Mouse (Mus musculus): ENCODE measurements at regions not wholly inside any gene's neighbourhood (a gene's known extent, or its start where the extent isn't known, plus 50 kb on each side); places are given as distances from the start of the nearest gene placed in this dataset.

DNA sequence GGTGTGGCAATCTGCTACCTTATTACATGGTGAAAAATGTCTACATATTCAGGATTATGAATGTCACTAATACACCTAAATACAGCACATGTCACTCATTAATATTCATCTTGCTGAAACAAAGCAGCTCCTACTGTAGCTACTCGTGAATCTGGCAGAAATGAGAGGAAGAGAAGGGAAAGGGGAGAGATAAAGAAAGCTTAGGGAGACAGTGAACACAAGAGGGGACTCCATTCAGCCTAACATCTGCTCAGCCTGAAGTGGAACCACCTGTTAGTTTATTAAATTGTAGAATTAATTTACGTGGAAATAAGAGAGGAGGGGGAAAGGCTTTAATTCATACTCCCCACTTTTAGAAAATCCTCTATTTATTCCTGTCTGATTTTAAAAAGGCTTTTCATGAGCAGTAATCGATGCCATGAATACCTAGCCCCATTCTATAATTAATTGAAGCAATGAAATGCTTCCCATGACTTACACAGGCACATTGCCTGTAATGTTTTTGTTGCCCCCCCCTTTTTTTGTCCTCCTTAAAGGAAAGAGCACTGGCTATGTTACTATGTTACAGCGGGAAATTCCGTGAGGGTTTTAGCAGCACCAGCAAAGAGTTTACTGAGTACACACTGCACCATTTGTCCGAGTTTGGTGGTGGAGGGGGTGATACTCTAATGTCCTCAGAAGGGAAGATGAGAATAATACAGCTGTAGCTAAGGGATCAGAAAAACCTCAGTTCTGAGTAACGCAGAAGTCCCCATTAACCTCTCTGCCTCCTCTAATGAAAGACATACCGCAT lies 319.2 kb upstream of the Rsrc1 start:
- Histone ChIP-seq H3K4me2 (replicated peaks; ENCODE audit: low read depth, low read length) (no peak overlapping the region), H3K9me3 (ENCODE audit: low read length) (no peaks in the 10 kb centered on the region), H3K9ac (replicated peaks; ENCODE audit: low read length) (no peak overlapping the region), H3K36me3 (ENCODE audit: insufficient read depth, low read length) (no peaks in the 10 kb centered on the region), H3K27ac (ENCODE audit: low read length) (no peak overlapping the region), H3K27me3 (ENCODE audit: insufficient read depth, low read length) (no peaks in the 10 kb centered on the region), H3K4me1 (ENCODE audit: insufficient read depth, low read length) (no peaks in the 10 kb centered on the region), H3K4me3 (ENCODE audit: low read length) (no peak overlapping the region)
- 68% methylated on average over 8 of the region's 8 CpGs for WGBS
- ATAC-seq (ENCODE audit: low FRiP score, low TSS enrichment), result no peak

DNA sequence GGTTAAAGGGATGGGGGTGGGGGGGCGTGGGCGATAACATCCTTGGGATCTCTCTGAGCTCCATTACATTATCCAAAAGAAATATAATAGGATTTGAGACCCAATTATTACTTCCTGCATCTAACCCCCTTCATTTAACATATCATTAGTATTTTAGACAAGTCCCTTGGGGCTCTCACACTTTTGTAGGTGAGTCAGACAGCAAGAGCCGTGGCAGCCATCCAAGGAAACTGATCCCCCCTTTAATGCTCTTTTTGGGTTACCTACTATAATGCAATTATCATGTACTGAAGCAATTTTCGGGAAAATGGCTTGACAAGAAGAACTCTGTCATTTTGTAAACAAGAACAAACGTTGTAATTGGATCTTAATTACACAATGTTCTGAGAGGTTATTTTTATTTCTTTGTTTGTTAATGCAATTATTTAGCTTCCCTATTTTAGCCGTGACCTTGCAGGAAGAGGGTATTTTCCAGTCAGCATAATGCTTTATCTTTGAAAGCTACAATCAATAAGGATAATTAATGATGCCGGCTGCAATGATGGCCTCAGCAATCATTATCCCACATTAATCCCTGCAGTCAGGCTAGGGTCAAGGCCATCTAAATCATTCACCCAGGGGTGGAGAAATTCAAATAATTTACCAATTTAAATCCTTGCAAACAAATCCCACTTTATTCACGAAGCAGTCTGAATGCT lies 297.5 kb upstream of the Rsrc1 start:
- Histone ChIP-seq H3K4me2 (replicated peaks; ENCODE audit: low read depth, low read length) (no peak overlapping the region), H3K36me3 (ENCODE audit: insufficient read depth, low read length) (no peaks in the 10 kb centered on the region), H3K4me3 (ENCODE audit: low read length) (no peak overlapping the region), H3K9me3 (ENCODE audit: low read length) (no peaks in the 10 kb centered on the region), H3K4me1 (ENCODE audit: insufficient read depth, low read length) (no peaks in the 10 kb centered on the region), H3K27me3 (ENCODE audit: insufficient read depth, low read length) (no peaks in the 10 kb centered on the region), H3K9ac (replicated peaks; ENCODE audit: low read length) (no peak overlapping the region), H3K27ac (ENCODE audit: low read length) (no peak overlapping the region)
- no peak for ATAC-seq (ENCODE audit: low FRiP score, low TSS enrichment)
- WGBS, result 50% methylated on average over 8 of the region's 8 CpGs

DNA sequence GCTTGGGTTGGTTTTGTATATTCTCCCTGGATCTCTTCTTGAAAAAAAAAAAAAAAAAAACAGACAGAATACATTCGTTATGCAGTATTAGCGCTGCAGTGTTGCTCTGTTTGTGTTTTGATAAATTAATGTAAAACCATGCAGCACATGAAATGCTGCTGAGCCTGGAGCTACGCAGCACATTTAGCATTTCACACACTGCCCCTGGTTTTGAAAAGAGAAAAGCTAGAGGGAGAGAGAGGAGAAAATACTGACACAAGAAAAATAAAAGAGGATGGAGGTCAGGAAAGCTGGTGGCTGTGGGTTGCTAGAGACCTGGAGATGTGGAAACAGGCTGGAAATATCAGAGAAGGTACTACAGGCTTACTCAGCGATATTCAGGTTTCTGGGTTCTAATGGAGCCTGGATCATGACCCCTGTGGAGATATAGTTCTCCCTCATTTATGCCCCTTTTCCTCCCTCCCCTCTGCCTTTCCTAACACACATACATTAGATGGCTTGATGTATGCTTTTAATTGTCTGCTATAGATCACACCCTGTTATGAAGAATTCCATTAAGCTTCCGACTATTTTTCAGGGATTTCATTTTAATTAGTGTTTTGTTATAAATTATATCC lies 296.8 kb upstream of the Rsrc1 start:
- Histone ChIP-seq H3K9ac (replicated peaks; ENCODE audit: low read length) (no peak overlapping the region), H3K4me3 (ENCODE audit: low read length) (no peak overlapping the region), H3K4me1 (ENCODE audit: insufficient read depth, low read length) (no peaks in the 10 kb centered on the region), H3K27me3 (ENCODE audit: insufficient read depth, low read length) (no peaks in the 10 kb centered on the region), H3K9me3 (ENCODE audit: low read length) (no peaks in the 10 kb centered on the region), H3K4me2 (replicated peaks; ENCODE audit: low read depth, low read length) (no peak overlapping the region), H3K27ac (ENCODE audit: low read length) (no peak overlapping the region), H3K36me3 (ENCODE audit: insufficient read depth, low read length) (no peaks in the 10 kb centered on the region)
- ATAC-seq (ENCODE audit: low FRiP score, low TSS enrichment), result no peak
- WGBS, result 70% methylated on average over 5 of the region's 5 CpGs

DNA sequence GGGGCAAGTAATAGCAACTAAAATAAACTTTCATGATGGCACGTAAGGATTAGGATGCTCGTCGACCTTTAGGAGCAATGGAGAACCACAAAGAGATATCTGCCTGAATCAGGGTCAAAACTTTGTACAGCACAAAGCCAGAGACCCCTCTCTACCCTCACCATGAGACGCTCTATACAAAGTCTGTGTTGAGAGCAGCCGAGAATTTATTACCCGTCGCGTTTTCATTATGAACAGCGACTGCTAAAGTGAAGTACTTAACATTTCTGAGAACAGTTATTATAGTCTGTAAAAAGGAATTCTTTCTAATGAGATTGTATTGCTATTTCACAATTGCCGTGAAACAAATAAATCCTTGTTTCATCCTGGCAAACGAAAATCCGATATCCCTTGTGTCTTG lies 296.1 kb upstream of the Rsrc1 start:
- no peak overlapping the region for H3K4me3 ChIP-seq (ENCODE audit: low read length)
- H3K4me2 ChIP-seq (replicated peaks; ENCODE audit: low read depth, low read length), result no peak overlapping the region
- no peaks in the 10 kb centered on the region for H3K36me3 ChIP-seq (ENCODE audit: insufficient read depth, low read length)
- H3K27ac ChIP-seq (ENCODE audit: low read length), result no peak overlapping the region
- H3K9ac ChIP-seq (replicated peaks; ENCODE audit: low read length), result no peak overlapping the region
- H3K27me3 ChIP-seq (ENCODE audit: insufficient read depth, low read length), result no peaks in the 10 kb centered on the region
- no peaks in the 10 kb centered on the region for H3K4me1 ChIP-seq (ENCODE audit: insufficient read depth, low read length)
- no peak for ATAC-seq (ENCODE audit: low FRiP score, low TSS enrichment)
- H3K9me3 ChIP-seq (ENCODE audit: low read length), result no peaks in the 10 kb centered on the region
- WGBS, result 79% methylated on average over 12 of the region's 12 CpGs

DNA sequence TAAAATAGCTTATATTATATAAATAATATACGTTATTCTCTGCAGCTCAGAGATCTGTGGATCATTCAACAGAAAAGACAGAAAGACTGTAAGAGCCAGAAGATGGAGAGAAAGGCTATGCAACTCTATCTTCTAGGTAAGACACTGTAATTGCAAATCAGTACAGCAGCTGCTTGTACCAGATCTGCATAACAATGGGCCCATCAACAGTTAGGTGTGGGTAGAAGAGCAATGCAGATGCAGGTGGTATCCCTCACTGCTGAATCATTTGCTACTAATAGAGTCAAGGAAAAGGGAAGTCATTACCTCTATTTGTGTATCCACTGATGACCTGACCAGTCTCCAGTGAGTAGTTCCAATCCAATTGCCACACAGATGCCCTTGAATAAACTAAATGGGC lies 294.1 kb upstream of the Rsrc1 start:
- Histone ChIP-seq H3K4me1 (ENCODE audit: insufficient read depth, low read length) (no peaks in the 10 kb centered on the region), H3K9me3 (ENCODE audit: low read length) (no peaks in the 10 kb centered on the region), H3K9ac (replicated peaks; ENCODE audit: low read length) (no peak overlapping the region), H3K27me3 (ENCODE audit: insufficient read depth, low read length) (no peaks in the 10 kb centered on the region), H3K36me3 (ENCODE audit: insufficient read depth, low read length) (no peaks in the 10 kb centered on the region), H3K4me2 (replicated peaks; ENCODE audit: low read depth, low read length) (no peak overlapping the region), H3K4me3 (ENCODE audit: low read length) (no peak overlapping the region), H3K27ac (ENCODE audit: low read length) (no peak overlapping the region)
- WGBS, result 93% methylated on average over 1 of the region's 1 CpGs
- ATAC-seq (ENCODE audit: low FRiP score, low TSS enrichment), result no peak

DNA sequence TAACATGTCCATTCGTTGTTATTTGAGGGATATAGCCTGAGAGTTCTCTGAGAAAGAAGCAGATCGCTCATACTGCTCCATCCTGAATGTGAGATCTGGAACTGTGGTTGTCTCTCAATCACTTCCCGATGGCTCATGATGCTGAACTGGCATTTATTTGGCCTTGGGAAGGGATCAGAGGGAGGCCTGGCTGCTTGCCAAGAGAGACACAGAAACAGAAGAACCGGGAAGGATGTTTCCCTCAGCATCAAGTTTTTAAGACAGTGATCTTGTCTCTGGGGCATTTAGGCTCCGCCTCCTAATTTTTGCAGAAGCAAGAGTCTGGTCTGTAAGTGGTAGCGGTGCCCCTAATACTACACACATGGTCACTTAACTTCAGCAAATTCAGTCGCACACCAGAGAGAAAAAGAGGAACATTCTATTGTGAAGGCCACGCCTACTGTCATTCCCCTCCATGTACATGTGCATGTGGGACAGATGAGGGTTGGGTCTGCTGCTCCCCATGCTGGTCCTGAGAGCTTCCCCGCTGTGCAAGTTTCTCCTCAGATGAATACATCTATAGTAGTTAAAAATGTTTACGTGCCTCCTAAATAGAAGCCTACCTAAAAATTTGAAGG lies 290.2 kb upstream of the Rsrc1 start:
- Histone ChIP-seq H3K27me3 (ENCODE audit: insufficient read depth, low read length) (no peaks in the 10 kb centered on the region), H3K27ac (ENCODE audit: low read length) (no peak overlapping the region), H3K9ac (replicated peaks; ENCODE audit: low read length) (no peak overlapping the region), H3K4me2 (replicated peaks; ENCODE audit: low read depth, low read length) (no peak overlapping the region), H3K4me1 (ENCODE audit: insufficient read depth, low read length) (no peaks in the 10 kb centered on the region), H3K4me3 (ENCODE audit: low read length) (no peak overlapping the region), H3K36me3 (ENCODE audit: insufficient read depth, low read length) (no peaks in the 10 kb centered on the region), H3K9me3 (ENCODE audit: low read length) (no peaks in the 10 kb centered on the region)
- WGBS, result 79% methylated on average over 10 of the region's 10 CpGs
- ATAC-seq (ENCODE audit: low FRiP score, low TSS enrichment), result no peak

DNA sequence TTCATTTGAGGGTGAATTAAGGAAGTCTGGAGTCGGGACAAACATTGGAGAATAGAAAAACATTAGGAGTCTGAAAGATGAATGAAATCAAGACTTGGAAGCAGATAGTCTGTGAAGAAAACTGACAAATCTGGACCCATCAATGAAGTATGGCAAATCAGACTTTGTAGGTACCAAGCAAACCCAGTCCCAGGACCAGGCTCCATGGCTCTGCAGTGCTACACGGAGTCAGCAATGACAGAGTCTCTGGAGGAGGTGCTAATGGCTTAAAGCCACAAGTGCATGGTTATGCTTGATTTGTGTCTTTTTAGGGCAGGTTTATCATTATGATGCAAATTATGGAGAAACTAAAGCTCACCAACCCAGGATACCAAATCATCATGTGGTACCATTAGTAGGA lies 286.1 kb upstream of the Rsrc1 start:
- no peak overlapping the region for H3K4me2 ChIP-seq (replicated peaks; ENCODE audit: low read depth, low read length)
- no peak overlapping the region for H3K27ac ChIP-seq (ENCODE audit: low read length)
- no peak overlapping the region for H3K9ac ChIP-seq (replicated peaks; ENCODE audit: low read length)
- no peaks in the 10 kb centered on the region for H3K4me1 ChIP-seq (ENCODE audit: insufficient read depth, low read length)
- ATAC-seq (ENCODE audit: low FRiP score, low TSS enrichment), result no peak
- no peaks in the 10 kb centered on the region for H3K27me3 ChIP-seq (ENCODE audit: insufficient read depth, low read length)
- no peaks in the 10 kb centered on the region for H3K9me3 ChIP-seq (ENCODE audit: low read length)
- H3K36me3 ChIP-seq (ENCODE audit: insufficient read depth, low read length), result no peaks in the 10 kb centered on the region
- WGBS, result 90% methylated on average over 2 of the region's 2 CpGs
- H3K4me3 ChIP-seq (ENCODE audit: low read length), result no peak overlapping the region

DNA sequence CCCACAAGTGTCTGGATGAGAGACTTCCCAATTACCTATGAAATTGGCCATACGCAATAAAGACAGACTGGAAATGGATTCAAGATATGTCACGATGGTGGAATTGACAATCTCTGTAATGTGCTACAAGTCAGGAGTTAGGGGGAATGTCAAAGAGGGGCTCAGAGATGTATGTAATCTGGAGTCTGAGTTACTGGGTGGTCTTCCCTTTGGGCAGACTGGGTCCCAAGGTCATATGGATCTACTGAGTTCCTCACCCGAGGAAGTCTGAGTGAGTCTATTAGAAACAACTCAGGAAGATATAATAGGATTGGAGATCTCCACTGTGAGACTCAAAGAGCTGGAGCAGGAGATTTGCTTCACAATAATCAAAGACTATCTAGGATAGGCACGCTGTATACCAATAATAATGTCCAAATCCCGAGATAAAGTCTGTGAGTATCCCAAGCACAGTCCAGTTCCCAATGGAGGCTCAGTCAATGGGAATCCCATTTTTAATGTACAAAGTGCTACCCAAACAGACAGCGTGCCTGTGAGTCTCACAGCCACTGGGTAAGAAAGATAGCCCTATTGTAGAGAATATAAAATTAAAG lies 285.4 kb upstream of the Rsrc1 start:
- Histone ChIP-seq H3K27ac (ENCODE audit: low read length) (no peak overlapping the region), H3K27me3 (ENCODE audit: insufficient read depth, low read length) (no peaks in the 10 kb centered on the region), H3K36me3 (ENCODE audit: insufficient read depth, low read length) (no peaks in the 10 kb centered on the region), H3K4me2 (replicated peaks; ENCODE audit: low read depth, low read length) (no peak overlapping the region), H3K9me3 (ENCODE audit: low read length) (no peaks in the 10 kb centered on the region), H3K4me1 (ENCODE audit: insufficient read depth, low read length) (no peaks in the 10 kb centered on the region), H3K9ac (replicated peaks; ENCODE audit: low read length) (no peak overlapping the region), H3K4me3 (ENCODE audit: low read length) (no peak overlapping the region)
- WGBS, result 90% methylated on average over 6 of the region's 6 CpGs
- no peak for ATAC-seq (ENCODE audit: low FRiP score, low TSS enrichment)

DNA sequence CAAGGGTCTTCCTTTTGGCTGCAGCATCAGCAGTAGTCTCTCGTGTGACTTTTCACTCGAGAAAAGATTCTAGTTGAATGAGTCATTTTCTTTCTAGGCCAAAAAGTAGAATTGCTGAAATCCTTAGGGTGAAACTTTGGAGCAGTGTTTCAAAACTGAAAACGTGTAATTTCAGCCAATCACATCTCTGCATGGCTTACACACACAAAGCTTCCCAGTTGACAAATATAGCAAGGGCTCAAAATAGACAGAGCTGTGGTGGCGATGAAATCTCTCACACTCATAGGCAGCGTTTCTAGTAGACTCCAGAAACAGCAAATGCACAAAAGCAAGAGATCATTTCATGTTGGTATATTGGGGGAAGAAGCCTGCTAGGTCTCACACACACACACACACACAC lies 283.1 kb upstream of the Rsrc1 start:
- no peaks in the 10 kb centered on the region for H3K4me1 ChIP-seq (ENCODE audit: insufficient read depth, low read length)

More for the DNA sequence above, 283.1 kb upstream of the Rsrc1 start:
- Histone ChIP-seq H3K4me2 (replicated peaks; ENCODE audit: low read depth, low read length) (no peak overlapping the region), H3K9me3 (ENCODE audit: low read length) (no peaks in the 10 kb centered on the region), H3K36me3 (ENCODE audit: insufficient read depth, low read length) (no peaks in the 10 kb centered on the region), H3K27ac (ENCODE audit: low read length) (no peak overlapping the region), H3K27me3 (ENCODE audit: insufficient read depth, low read length) (no peaks in the 10 kb centered on the region), H3K4me3 (ENCODE audit: low read length) (no peak overlapping the region), H3K9ac (replicated peaks; ENCODE audit: low read length) (no peak overlapping the region)
- ATAC-seq (ENCODE audit: low FRiP score, low TSS enrichment), result no peak
- 81% methylated on average over 5 of the region's 5 CpGs for WGBS
